ENCODE assay signal across 8 mouse cellular contexts in the genomic region with DNA sequence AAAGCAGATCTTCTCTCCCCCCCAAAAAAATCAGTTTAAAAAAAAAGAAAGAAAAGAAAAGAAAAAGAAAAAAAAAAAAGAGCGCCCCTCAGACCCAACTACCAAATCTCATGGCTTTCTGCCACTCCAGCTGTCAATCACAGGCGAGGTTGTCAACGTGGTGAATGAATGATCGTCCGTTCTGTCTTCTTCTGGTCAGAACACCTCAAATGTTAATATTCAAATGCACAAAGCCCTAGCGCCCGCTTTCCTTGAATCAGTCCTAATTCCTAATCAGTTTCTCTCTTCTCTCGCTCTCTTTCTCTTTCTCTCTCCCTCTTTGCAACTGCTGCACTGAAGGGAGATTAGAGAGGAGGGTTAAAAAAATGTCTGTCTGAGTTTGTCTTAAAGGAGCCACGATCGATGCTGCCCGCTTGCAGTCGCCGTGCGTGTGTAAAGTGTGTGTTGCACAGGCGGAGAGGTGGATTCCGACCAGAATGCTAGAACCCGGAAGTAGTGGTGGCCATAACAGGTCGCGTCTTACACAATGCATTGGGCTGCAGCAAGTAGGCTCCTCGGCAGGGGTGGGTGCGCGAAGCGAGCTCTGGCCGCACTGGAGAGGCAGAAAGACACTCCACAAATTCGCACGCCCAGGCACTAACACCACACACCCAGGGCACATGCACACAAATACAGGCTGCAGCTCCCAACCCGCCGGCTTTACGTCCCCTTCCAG. TPM values are rescaled to one million over a fixed set of nuclear protein-coding genes. Genes with fewer than 3 reads are reported as not detected.
DNase-seq lines count a peak whose midpoint lies in the region; ATAC-seq and TF ChIP-seq lines count a peak whose summit lies in the region.

A gene (minus strand): TSS at position 497 of the 715 bp plus-strand sequence.

- H3K9me3 ChIP-seq in G1E (replicated peaks) = no peaks in the 10 kb centered on the region
- H3K9me3 ChIP-seq in lung, embryonic 15.5 days = no peaks in the 10 kb centered on the region

- peak; percentile 32 for DNase-seq in G1E (ENCODE audit: low spot score)
- peak; percentile 92 to 95 for DNase-seq in cerebellum, adult 18-20 months
- peak; percentile 90 for DNase-seq in forelimb bud, embryonic 11.5 days (ENCODE audit: low read depth, low spot score)
- peak; percentile 90 for DNase-seq in heart, postnatal 4 days
- peak; percentile 57 for DNase-seq in layer of hippocampus, adult 9-10 months (ENCODE audit: low spot score)
- peak; percentile 85 for DNase-seq in thymus, postnatal 0 days (ENCODE audit: low spot score)

- no peak for TF ChIP-seq CTCF in G1E (IDR thresholded peaks at IDR 0.05; ENCODE audit: low read depth, low read length)
- no peak for TF ChIP-seq CTCF in olfactory bulb, adult 2 months (IDR thresholded peaks at IDR 0.05; ENCODE audit: insufficient read depth, low read depth, low read length)

- ATAC-seq in G1E (ENCODE audit: extremely low read depth, insufficient number of reproducible peaks, low FRiP score, poor library complexity, severe bottlenecking) = peak; percentile 67
- peak; percentile 93 for ATAC-seq in lung, embryonic 15.5 days (ENCODE audit: borderline replicate concordance, extremely low read depth, low FRiP score, low TSS enrichment)

- peak within 1 kb of the TSS; percentile 97 for H3K27ac ChIP-seq in lung, embryonic 15.5 days
- peak within 1 kb of the TSS; percentile 85 for H3K27ac ChIP-seq in olfactory bulb, adult 2 months (ENCODE audit: insufficient read depth, low read depth, low read length)

- under 1% methylated on average over 29 of the region's 29 CpGs for WGBS in lung, embryonic 15.5 days
- WGBS in olfactory bulb, adult 2 months = under 1% methylated on average over 29 of the region's 29 CpGs

- peaks cover 29% of the 10 kb centered on the region for H3K4me1 ChIP-seq in G1E (ENCODE audit: insufficient read depth, low read depth, low read length)
- H3K4me1 ChIP-seq in lung, embryonic 15.5 days = peaks cover 24% of the 10 kb centered on the region
- peaks cover 12% of the 10 kb centered on the region for H3K4me1 ChIP-seq in olfactory bulb, adult 2 months (ENCODE audit: control insufficient read depth, insufficient read depth, low read length)

- TF ChIP-seq POLR2A in olfactory bulb, adult 2 months (IDR thresholded peaks at IDR 0.05; ENCODE audit: insufficient read depth, low read depth, low read length) = peak; percentile 40; the same call in 1 of the 2 replicates

- peak within 1 kb of the TSS; percentile 73 for H3K9ac ChIP-seq in lung, embryonic 15.5 days

- H3K36me3 ChIP-seq in G1E (replicated peaks) = no peaks in the 10 kb centered on the region
- no peaks in the 10 kb centered on the region for H3K36me3 ChIP-seq in lung, embryonic 15.5 days

- peaks cover 66% of the 10 kb centered on the region for H3K27me3 ChIP-seq in G1E (ENCODE audit: insufficient read depth, low read length)
- no peaks in the 10 kb centered on the region for H3K27me3 ChIP-seq in lung, embryonic 15.5 days

- peak within 1 kb of the TSS; percentile 69 for H3K4me3 ChIP-seq in G1E (ENCODE audit: low read depth, low read length)
- H3K4me3 ChIP-seq in lung, embryonic 15.5 days = peak within 1 kb of the TSS; percentile 57
- peak within 1 kb of the TSS; percentile 52 for H3K4me3 ChIP-seq in olfactory bulb, adult 2 months (ENCODE audit: insufficient read depth, low read depth, low read length)

- peak within 1 kb of the TSS; percentile 64 for H3K4me2 ChIP-seq in lung, embryonic 15.5 days

RNA-seq across cellular contexts. Expression of the gene that starts here (rescaled TPM):
- total RNA-seq in G1E (2014; fragmentation: Nextera tagmentation) = 0.53 and 0.98 TPM in 2 replicates
- 3.1 and 4.3 TPM in 2 replicates for total RNA-seq in G1E (2017)
- polyA plus RNA-seq in G1E (2012) = 0.41 and 0.64 TPM in 2 replicates
- 10 to 100 TPM; 37.8 to 41.6 TPM for total RNA-seq in heart, postnatal 4 days (2021)
- polyA plus RNA-seq in lung, embryonic 15.5 days (2015; fragmentation: Nextera tagmentation; extraction: Ambion mirVana) = 112 and 116 TPM in 2 replicates
- polyA plus RNA-seq in olfactory bulb, adult 2 months (2012; ENCODE audit: insufficient read depth, insufficient read length, low replicate concordance, missing spikeins) = not detected in 2 replicates
- 15.6 and 16.5 TPM in 2 replicates for polyA plus RNA-seq in thymus, postnatal 0 days (2015; fragmentation: Nextera tagmentation; extraction: Ambion mirVana)

Comparison
In these comparisons a context has a peak if more than half of its experiments do, and no peak if none do; other contexts are left out.
1. Peak in every context shown above with its lines: DNase-seq, ATAC-seq, H3K4me3 ChIP-seq and H3K27ac ChIP-seq.
2. RNA of the gene that starts here (total RNA-seq): 37.8 to 41.6 TPM in heart, postnatal 4 days; 0.53 to 4.3 TPM in G1E; every median in the first group is over 4 times any median in the second.
3. RNA of the gene that starts here (polyA plus RNA-seq): 112 to 116 TPM in lung, embryonic 15.5 days, not detected in olfactory bulb, adult 2 months and 15.6 to 16.5 TPM in thymus, postnatal 0 days; 0.41 to 0.64 TPM in G1E; every median in the first group is over 10 times any median in the second.
4. DNase-seq: peak in every context shown above with its lines; median percentile 94 in cerebellum, adult 18-20 months; 90 in forelimb bud, embryonic 11.5 days; 90 in heart, postnatal 4 days; 85 in thymus, postnatal 0 days; 57 in layer of hippocampus, adult 9-10 months; 32 in G1E.